Comparison of ENCODE assay signal across 9 mouse cellular contexts in the genomic region with DNA sequence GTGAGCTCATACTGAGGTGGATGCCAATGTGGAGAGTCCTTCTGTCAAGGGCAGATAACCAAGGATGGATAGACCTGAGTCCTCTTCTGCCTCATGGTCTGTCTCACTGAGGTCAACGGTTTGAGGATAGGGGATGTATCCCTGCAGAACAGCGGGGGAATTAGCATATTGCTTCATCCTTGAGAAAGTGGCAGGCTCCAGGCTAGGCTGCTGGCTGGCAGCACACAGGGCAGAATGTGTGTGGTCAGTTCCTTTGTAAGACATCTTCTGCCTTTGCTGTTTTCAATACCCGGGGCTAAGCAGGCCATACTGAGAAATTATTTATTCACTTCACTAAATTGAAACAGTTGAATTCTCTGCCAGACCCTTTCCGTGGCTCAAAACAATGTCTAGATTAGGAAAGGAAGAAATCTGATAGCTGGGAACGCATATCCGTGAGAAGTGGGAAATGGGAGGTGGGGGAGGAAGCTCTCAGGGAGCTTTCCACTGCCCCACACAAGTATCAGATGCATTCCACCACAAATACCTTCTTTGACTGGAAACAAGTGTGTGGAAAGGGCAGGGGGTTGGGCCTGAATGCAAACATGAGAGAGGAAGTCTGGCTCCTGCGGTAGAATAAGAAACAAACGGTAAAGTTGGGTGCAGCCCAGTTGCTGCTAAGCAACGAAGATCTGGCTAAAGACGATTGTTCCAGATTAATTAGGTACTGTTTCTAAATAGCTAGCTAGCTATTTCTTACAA. TPM values are rescaled to one million over a fixed set of nuclear protein-coding genes. Genes with fewer than 3 reads are reported as not detected.
DNase-seq lines count a peak whose midpoint lies in the region; ATAC-seq and TF ChIP-seq lines count a peak whose summit lies in the region.
"Had no signal": no experiment of that assay in that cellular context is flagged by ENCODE, and none has a peak within 500 bp of the region (broad histone marks: within the 10 kb centered on the region; RNA-seq: fewer than 3 reads in every experiment).

No protein-coding gene starts in this region.

- TF ChIP-seq CTCF in liver, adult 2 months (IDR thresholded peaks at IDR 0.05; ENCODE audit: low read depth, low read length), result no peak
- no peak for TF ChIP-seq CTCF in midbrain, postnatal 0 days (IDR thresholded peaks at IDR 0.05)

- no peaks in the 10 kb centered on the region for H3K9me3 ChIP-seq in forebrain, embryonic 12.5 days
- no peaks in the 10 kb centered on the region for H3K9me3 ChIP-seq in intestine, embryonic 14.5 days (ENCODE audit: control insufficient read depth, low read length)
- H3K9me3 ChIP-seq in midbrain, postnatal 0 days (ENCODE audit: low read length), result no peaks in the 10 kb centered on the region; the same call in 1 of the 2 replicates

- 49% methylated on average over 10 of the region's 10 CpGs for WGBS in liver, adult 2 months
- WGBS in forebrain, embryonic 12.5 days, result 21% methylated on average over 10 of the region's 10 CpGs
- WGBS in intestine, embryonic 14.5 days, result 13% methylated on average over 10 of the region's 10 CpGs
- WGBS in midbrain, postnatal 0 days, result 25% methylated on average over 10 of the region's 10 CpGs

- no peak overlapping the region for H3K4me3 ChIP-seq in liver, adult 2 months (ENCODE audit: insufficient read depth, low read depth, low read length)
- H3K4me3 ChIP-seq in forebrain, embryonic 12.5 days (replicated peaks), result no peak overlapping the region
- H3K4me3 ChIP-seq in intestine, embryonic 14.5 days (ENCODE audit: low read depth, low read length), result no peak overlapping the region
- H3K4me3 ChIP-seq in midbrain, postnatal 0 days (ENCODE audit: low read depth, low read length), result no peak overlapping the region

- no peak for TF ChIP-seq POLR2A in liver, adult 2 months (IDR thresholded peaks at IDR 0.05; ENCODE audit: extremely low read depth, insufficient read depth, low read length)

- H3K27me3 ChIP-seq in liver, adult 2 months (ENCODE audit: control insufficient read depth, insufficient read depth, low read length), result no peaks in the 10 kb centered on the region
- peaks cover 11% of the 10 kb centered on the region; the same call in 1 of the 2 replicates for H3K27me3 ChIP-seq in forebrain, embryonic 12.5 days
- H3K27me3 ChIP-seq in intestine, embryonic 14.5 days (replicated peaks; ENCODE audit: control insufficient read depth, insufficient read depth, low read length), result no peaks in the 10 kb centered on the region
- no peaks in the 10 kb centered on the region for H3K27me3 ChIP-seq in midbrain, postnatal 0 days (ENCODE audit: insufficient read depth, low read length)

- no peaks in the 10 kb centered on the region for H3K4me1 ChIP-seq in liver, adult 2 months (ENCODE audit: control insufficient read depth, insufficient read depth, low read length)
- peaks cover 27% of the 10 kb centered on the region for H3K4me1 ChIP-seq in forebrain, embryonic 12.5 days
- H3K4me1 ChIP-seq in intestine, embryonic 14.5 days (replicated peaks; ENCODE audit: control insufficient read depth, insufficient read depth, low read length), result peaks cover 13% of the 10 kb centered on the region
- H3K4me1 ChIP-seq in midbrain, postnatal 0 days (ENCODE audit: insufficient read depth, low read length), result no peaks in the 10 kb centered on the region

- DNase-seq in liver, adult 2 months (ENCODE audit: extremely low read depth, low read depth, low spot score), result no peak
- DNase-seq in liver, result no peak
- no peak for DNase-seq in intestine, embryonic 14.5 days (ENCODE audit: low spot score)
- DNase-seq in midbrain, postnatal 0 days (ENCODE audit: low spot score), result peak; percentile 54
- DNase-seq in retina, postnatal 1 day, result no peak
- no peak for DNase-seq in cerebellum, postnatal 10 days
- no peak for DNase-seq in layer of hippocampus, postnatal 25 days (ENCODE audit: extremely low spot score in 1 of 2, low spot score in 1 of 2)

- peak overlapping the region; percentile 43 for H3K27ac ChIP-seq in liver, adult 2 months (replicated peaks; ENCODE audit: insufficient read depth, low read depth, low read length)
- peak overlapping the region; percentile 59 for H3K27ac ChIP-seq in forebrain, embryonic 12.5 days
- H3K27ac ChIP-seq in intestine, embryonic 14.5 days (ENCODE audit: low read depth), result peak overlapping the region; percentile 57; the same call in 1 of the 2 replicates
- H3K27ac ChIP-seq in midbrain, postnatal 0 days (ENCODE audit: low read depth, low read length), result peak overlapping the region; percentile 39
- H3K27ac ChIP-seq: macrophage had no signal

- no peaks in the 10 kb centered on the region for H3K79me2 ChIP-seq in liver, adult 2 months (ENCODE audit: control insufficient read depth, insufficient read depth, low read length)

- ATAC-seq in forebrain, embryonic 12.5 days (ENCODE audit: low FRiP score), result no peak
- no peak for ATAC-seq in intestine, embryonic 14.5 days (replicated peaks; ENCODE audit: low FRiP score, low TSS enrichment, low read depth)
- no peak for ATAC-seq in midbrain, postnatal 0 days (ENCODE audit: low FRiP score)

- no peak overlapping the region for H3K9ac ChIP-seq in liver, adult 2 months (ENCODE audit: low read depth, low read length)
- no peak overlapping the region for H3K9ac ChIP-seq in forebrain, embryonic 12.5 days
- H3K9ac ChIP-seq in intestine, embryonic 14.5 days (ENCODE audit: low read length), result no peak overlapping the region
- H3K9ac ChIP-seq in midbrain, postnatal 0 days (replicated peaks; ENCODE audit: low read length, poor library complexity, severe bottlenecking), result no peak overlapping the region

- no peak overlapping the region for H3K4me2 ChIP-seq in forebrain, embryonic 12.5 days
- peak overlapping the region; percentile 15 for H3K4me2 ChIP-seq in intestine, embryonic 14.5 days (ENCODE audit: low read length)
- H3K4me2 ChIP-seq in midbrain, postnatal 0 days (ENCODE audit: low read depth, low read length, poor library complexity, severe bottlenecking), result no peak overlapping the region

- no peaks in the 10 kb centered on the region for H3K36me3 ChIP-seq in liver, adult 2 months (ENCODE audit: control insufficient read depth, insufficient read depth, low read length)
- H3K36me3 ChIP-seq in forebrain, embryonic 12.5 days (replicated peaks), result no peaks in the 10 kb centered on the region
- H3K36me3 ChIP-seq in intestine, embryonic 14.5 days (ENCODE audit: control insufficient read depth, insufficient read depth, low read length), result no peaks in the 10 kb centered on the region
- H3K36me3 ChIP-seq in midbrain, postnatal 0 days (ENCODE audit: insufficient read depth, low read length), result no peaks in the 10 kb centered on the region

RNA-seq across cellular contexts. Expression of a gene that starts 44.4 kb away (rescaled TPM):
- not detected in 2 replicates for total RNA-seq in liver, adult 2 months (2014; rRNA removed)
- polyA plus RNA-seq in liver, adult 2 months (2012; rRNA removed), result not detected in 2 replicates
- polyA plus RNA-seq in forebrain, embryonic 12.5 days (2016; fragmentation: Nextera tagmentation; extraction: Ambion mirVana), result 2.6 and 3.2 TPM in 2 replicates
- 1.8 and 2.0 TPM in 2 replicates for polyA plus RNA-seq in intestine, embryonic 14.5 days (2014; fragmentation: Nextera tagmentation; extraction: Ambion mirVana)
- total RNA-seq in midbrain, postnatal 0 days (2014; rRNA removed), result 5.0 and 7.3 TPM in 2 replicates
- 2.1 and 2.7 TPM in 2 replicates for polyA plus RNA-seq in midbrain, postnatal 0 days (2015; fragmentation: Nextera tagmentation; extraction: Ambion mirVana)
- total RNA-seq in layer of hippocampus, postnatal 25 days (2021), result under 1 TPM in 1 of 2 experiments, not detected in 1; 0.49 TPM
- polyA plus RNA-seq: macrophage had no signal

RNA-seq across cellular contexts. Expression of a gene that starts 57.8 kb away (rescaled TPM):
- total RNA-seq in liver, adult 2 months (2014; rRNA removed), result 6.6 and 9.3 TPM in 2 replicates
- 23.8 and 27.2 TPM in 2 replicates for polyA plus RNA-seq in liver, adult 2 months (2012; rRNA removed)
- polyA plus RNA-seq in forebrain, embryonic 12.5 days (2016; fragmentation: Nextera tagmentation; extraction: Ambion mirVana), result 2.0 and 2.1 TPM in 2 replicates
- 1.4 and 1.9 TPM in 2 replicates for polyA plus RNA-seq in intestine, embryonic 14.5 days (2014; fragmentation: Nextera tagmentation; extraction: Ambion mirVana)
- total RNA-seq in midbrain, postnatal 0 days (2014; rRNA removed), result 4.6 and 7.9 TPM in 2 replicates
- 5.0 and 5.4 TPM in 2 replicates for polyA plus RNA-seq in midbrain, postnatal 0 days (2015; fragmentation: Nextera tagmentation; extraction: Ambion mirVana)
- 10 to 100 TPM in 1 of 2 experiments, 1 to 10 TPM in 1; 9.2 to 11.2 TPM for total RNA-seq in layer of hippocampus, postnatal 25 days (2021)
